Mouse (Mus musculus): ENCODE data around the gene Dnah8. TPM values are rescaled to one million over a fixed set of nuclear protein-coding genes. Genes with fewer than 3 reads are reported as not detected.
A peak's percentile ranks its signal among the peaks of the same experiment; 100 is the strongest.

Gene Dnah8
- polyA plus RNA-seq, 1 experiment from 2014 or later = 0.68 TPM

GRCm38 (mm10) chr17:30882206-30882605 is 258.1 kb downstream of the Dnah8 start:
- H3K4me3 ChIP-seq = no peak overlapping the region
- H3K4me1 ChIP-seq = peaks cover 17% of the 10 kb centered on the region
- 14% methylated on average over 6 of the region's 6 CpGs for WGBS
- no peaks in the 10 kb centered on the region for H3K36me3 ChIP-seq (replicated peaks)
- H3K27ac ChIP-seq = no peak overlapping the region
- no peak for DNase-seq (ENCODE audit: extremely low spot score, low spot score)
- H3K27me3 ChIP-seq (ENCODE audit: poor library complexity, severe bottlenecking) = peaks cover 5% of the 10 kb centered on the region; the same call in 1 of the 2 replicates
- H3K9me3 ChIP-seq = peaks cover 8% of the 10 kb centered on the region

DNA sequence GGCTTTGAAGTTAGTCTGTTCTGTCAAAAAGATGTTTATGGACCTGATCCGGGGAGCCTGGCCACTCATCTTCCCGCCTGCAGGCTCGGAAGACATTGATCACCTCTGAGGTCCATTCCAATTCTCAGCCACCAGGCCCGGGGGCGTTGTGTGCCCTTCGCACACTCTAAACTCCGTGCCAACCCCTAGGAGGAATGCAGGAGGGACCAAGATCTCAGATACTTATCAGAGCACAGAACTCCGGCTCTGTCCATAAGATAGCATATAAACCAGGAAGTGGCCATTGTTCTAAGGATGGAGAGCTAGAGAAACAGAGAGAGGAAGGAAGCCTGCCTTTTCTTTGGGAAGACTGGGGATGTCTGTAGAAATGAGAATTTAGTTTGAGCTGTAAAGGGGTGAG is 259.4 kb downstream of the Dnah8 start:
- Histone ChIP-seq H3K9me3 (peaks cover 8% of the 10 kb centered on the region), H3K36me3 (replicated peaks) (no peaks in the 10 kb centered on the region), H3K4me3 (no peak overlapping the region), H3K4me1 (peaks cover 17% of the 10 kb centered on the region), H3K27me3 (ENCODE audit: poor library complexity, severe bottlenecking) (peaks cover 5% of the 10 kb centered on the region; the same call in 1 of the 2 replicates), H3K27ac (no peak overlapping the region)
- no peak for DNase-seq (ENCODE audit: extremely low spot score, low spot score)
- WGBS = 84% methylated on average over 8 of the region's 8 CpGs

- H3K27me3 ChIP-seq (ENCODE audit: poor library complexity, severe bottlenecking) = no peaks in the 10 kb centered on the region; the same call in 1 of the 2 replicates
- DNase-seq (ENCODE audit: extremely low spot score, low spot score) = no peak
- no peaks in the 10 kb centered on the region for H3K9me3 ChIP-seq
- H3K4me1 ChIP-seq = peaks cover 9% of the 10 kb centered on the region
- H3K36me3 ChIP-seq (replicated peaks) = no peaks in the 10 kb centered on the region
- H3K4me3 ChIP-seq = no peak overlapping the region
- WGBS = 46% methylated on average over 1 of the region's 1 CpGs
- H3K27ac ChIP-seq = 0 out of 2 replicates have a peak overlapping the region, but pooled peaks have one; percentile 35
Measured at GRCm38 (mm10) chr17:30892086-30892485, 267.9 kb downstream of the Dnah8 start.

- Histone ChIP-seq H3K9me3 (no peaks in the 10 kb centered on the region), H3K27me3 (ENCODE audit: poor library complexity, severe bottlenecking) (no peaks in the 10 kb centered on the region; the same call in 1 of the 2 replicates), H3K27ac (no peak overlapping the region), H3K4me3 (no peak overlapping the region), H3K4me1 (peaks cover 9% of the 10 kb centered on the region), H3K36me3 (replicated peaks) (no peaks in the 10 kb centered on the region)
- DNase-seq (ENCODE audit: extremely low spot score, low spot score) = no peak
- WGBS = 37% methylated on average over 2 of the region's 2 CpGs
Measured at GRCm38 (mm10) chr17:30892730-30893129, 268.6 kb downstream of the Dnah8 start.

GRCm38 (mm10) chr17:30897075-30897474 is 272.9 kb downstream of the Dnah8 start:
- Histone ChIP-seq H3K4me1 (peaks cover 13% of the 10 kb centered on the region), H3K27me3 (ENCODE audit: poor library complexity, severe bottlenecking) (peaks cover 29% of the 10 kb centered on the region), H3K4me3 (no peak overlapping the region), H3K9me3 (0 out of 2 replicates have a peak, but pooled peaks cover 5% of the 10 kb centered on the region), H3K27ac (no peak overlapping the region), H3K36me3 (replicated peaks) (no peaks in the 10 kb centered on the region)
- DNase-seq (ENCODE audit: extremely low spot score, low spot score) = no peak
- 37% methylated on average over 2 of the region's 2 CpGs for WGBS

DNA sequence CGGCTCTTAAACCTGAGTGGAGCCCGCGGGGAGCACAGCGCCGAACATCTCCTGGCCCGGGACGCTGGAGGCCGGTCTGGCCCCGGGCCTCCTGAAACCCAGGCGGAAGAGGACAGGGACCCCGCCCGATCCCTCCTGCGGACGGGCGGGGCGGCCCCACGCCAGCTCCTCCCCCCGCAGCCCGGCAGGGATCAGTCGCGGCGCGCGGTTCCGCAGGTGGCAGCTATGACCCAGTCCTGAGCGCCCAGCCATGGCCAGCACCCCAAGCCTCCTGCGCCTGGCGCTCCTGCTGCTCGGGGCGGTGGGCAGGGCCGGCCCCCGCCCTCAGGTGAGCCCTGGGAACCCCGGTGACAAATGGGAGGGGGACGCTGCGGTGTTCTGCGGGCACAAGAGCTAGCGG is 277.5 kb downstream of the Dnah8 start, which contains the start of gene Glp1r:
Glp1r (plus strand) TSS at position 191 of the 400 bp plus-strand sequence.
- H3K9me3 ChIP-seq = 0 out of 2 replicates have a peak, but pooled peaks cover 5% of the 10 kb centered on the region
- peaks cover 54% of the 10 kb centered on the region for H3K27me3 ChIP-seq (ENCODE audit: poor library complexity, severe bottlenecking)
- H3K27ac ChIP-seq = peak within 1 kb of the TSS; percentile 76
- H3K36me3 ChIP-seq (replicated peaks) = no peaks in the 10 kb centered on the region
- DNase-seq (ENCODE audit: extremely low spot score, low spot score) = no peak
- peaks cover 14% of the 10 kb centered on the region for H3K4me1 ChIP-seq
- 1% methylated on average over 37 of the region's 37 CpGs for WGBS
- H3K4me3 ChIP-seq = peak within 1 kb of the TSS; percentile 66

DNA sequence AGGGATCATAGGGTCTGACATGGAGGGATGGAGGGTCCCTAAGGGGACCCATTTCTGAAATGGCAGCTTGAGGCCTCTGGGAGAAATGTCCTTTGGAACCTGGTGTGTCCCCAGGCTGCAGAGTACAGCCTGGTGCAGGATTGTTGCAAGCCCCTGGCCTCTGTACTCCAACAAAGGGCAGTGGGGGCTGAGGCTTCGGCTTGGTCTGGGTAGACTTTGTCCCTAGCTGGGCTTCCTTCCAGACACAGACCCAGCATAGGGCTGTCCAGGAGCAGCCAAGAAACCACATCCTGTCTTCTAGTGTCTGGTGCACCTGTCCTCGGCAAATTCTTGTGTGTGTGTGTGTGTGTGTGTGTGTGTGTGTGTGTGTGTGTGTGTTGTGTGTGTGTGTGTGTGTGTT is 279.9 kb downstream of the Dnah8 start:
- no peak overlapping the region for H3K4me3 ChIP-seq
- peaks cover 54% of the 10 kb centered on the region for H3K27me3 ChIP-seq (ENCODE audit: poor library complexity, severe bottlenecking)
- no peak overlapping the region for H3K27ac ChIP-seq
- DNase-seq (ENCODE audit: extremely low spot score, low spot score) = no peak
- H3K9me3 ChIP-seq = 0 out of 2 replicates have a peak, but pooled peaks cover 5% of the 10 kb centered on the region
- 74% methylated on average over 2 of the region's 2 CpGs for WGBS
- H3K36me3 ChIP-seq (replicated peaks) = no peaks in the 10 kb centered on the region
- H3K4me1 ChIP-seq = peaks cover 14% of the 10 kb centered on the region

DNA sequence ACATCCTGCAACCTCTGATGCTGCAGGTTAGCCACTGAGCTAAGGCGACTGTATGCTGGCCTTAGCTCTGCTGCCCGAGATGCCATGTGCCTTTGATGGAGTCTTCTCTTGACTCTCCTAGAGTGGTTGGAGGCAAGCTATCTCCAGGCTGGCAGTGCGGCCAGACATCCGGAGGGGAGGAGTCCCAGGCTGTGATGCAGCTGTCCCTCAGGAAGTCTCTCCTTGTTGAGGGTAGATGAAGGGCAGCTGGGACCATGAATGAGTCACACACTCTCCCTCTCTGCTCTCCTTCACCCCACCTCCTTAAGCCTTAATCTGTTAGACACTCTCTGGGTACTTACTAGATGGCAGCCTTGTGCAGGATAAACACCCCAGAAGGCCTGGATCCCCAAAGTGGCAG is 283.4 kb downstream of the Dnah8 start:
- no peak for DNase-seq (ENCODE audit: extremely low spot score, low spot score)
- no peak overlapping the region for H3K4me3 ChIP-seq
- H3K4me1 ChIP-seq = peaks cover 4% of the 10 kb centered on the region; the same call in 1 of the 2 replicates
- H3K36me3 ChIP-seq (replicated peaks) = no peaks in the 10 kb centered on the region
- H3K9me3 ChIP-seq = no peaks in the 10 kb centered on the region
- no peak overlapping the region for H3K27ac ChIP-seq
- 72% methylated on average over 4 of the region's 4 CpGs for WGBS
- H3K27me3 ChIP-seq (ENCODE audit: poor library complexity, severe bottlenecking) = peaks cover 20% of the 10 kb centered on the region

- Histone ChIP-seq H3K27me3 (ENCODE audit: poor library complexity, severe bottlenecking) (no peaks in the 10 kb centered on the region), H3K9me3 (no peaks in the 10 kb centered on the region), H3K4me1 (peaks cover 4% of the 10 kb centered on the region; the same call in 1 of the 2 replicates), H3K27ac (no peak overlapping the region), H3K4me3 (no peak overlapping the region), H3K36me3 (replicated peaks) (no peaks in the 10 kb centered on the region)
- no peak for DNase-seq (ENCODE audit: extremely low spot score, low spot score)
- WGBS = 93% methylated on average over 27 of the region's 27 CpGs
Measured at GRCm38 (mm10) chr17:30910866-30911731, 286.9 kb downstream of the Dnah8 start.

DNA sequence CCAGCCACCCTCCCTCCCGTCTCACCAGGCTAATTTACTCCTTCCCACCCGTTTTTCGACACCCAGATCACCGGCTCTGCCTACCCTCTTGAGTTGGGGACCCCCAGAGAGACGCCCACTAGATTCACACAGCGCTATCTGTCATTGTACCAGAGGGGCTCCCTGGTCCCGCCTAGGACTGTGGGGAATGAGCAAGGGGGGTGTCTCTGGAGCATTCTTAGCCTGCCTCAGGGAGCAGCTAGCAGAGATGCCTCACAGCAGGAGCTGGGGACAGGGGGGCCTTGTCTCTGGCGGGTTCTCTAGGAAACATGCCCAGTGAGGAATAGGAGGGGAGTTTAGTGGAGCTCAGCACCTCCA is 287.6 kb downstream of the Dnah8 start:
- Histone ChIP-seq H3K9me3 (no peaks in the 10 kb centered on the region), H3K4me1 (peaks cover 4% of the 10 kb centered on the region; the same call in 1 of the 2 replicates), H3K27me3 (ENCODE audit: poor library complexity, severe bottlenecking) (no peaks in the 10 kb centered on the region), H3K27ac (peak overlapping the region; percentile 48; the same call in 1 of the 2 replicates), H3K36me3 (replicated peaks) (no peaks in the 10 kb centered on the region), H3K4me3 (no peak overlapping the region)
- DNase-seq (ENCODE audit: extremely low spot score, low spot score) = no peak
- WGBS = 67% methylated on average over 8 of the region's 8 CpGs

DNA sequence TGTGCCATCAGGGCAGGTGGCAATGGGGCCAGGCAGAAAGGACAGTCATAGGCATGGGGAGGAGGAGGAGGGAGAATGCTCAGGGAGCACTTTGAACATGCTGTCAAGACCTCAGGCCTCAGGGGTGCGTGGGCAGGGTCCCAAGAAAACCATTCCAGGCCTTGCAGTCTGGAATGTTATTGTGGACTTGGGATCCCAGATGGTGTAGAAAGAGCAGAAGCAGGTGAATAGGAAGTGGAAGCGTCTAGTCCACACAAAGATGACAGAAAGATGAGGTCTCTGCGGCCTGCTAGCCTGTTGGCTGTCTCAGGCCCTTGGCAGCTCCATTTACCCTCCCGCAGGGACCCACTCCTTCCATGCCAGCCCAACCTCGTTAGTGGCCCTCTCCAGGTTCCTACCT is 288.4 kb downstream of the Dnah8 start:
- no peak overlapping the region for H3K27ac ChIP-seq
- WGBS = 78% methylated on average over 5 of the region's 5 CpGs
- no peaks in the 10 kb centered on the region for H3K36me3 ChIP-seq (replicated peaks)
- H3K4me1 ChIP-seq = peaks cover 4% of the 10 kb centered on the region; the same call in 1 of the 2 replicates
- no peaks in the 10 kb centered on the region for H3K9me3 ChIP-seq
- no peaks in the 10 kb centered on the region for H3K27me3 ChIP-seq (ENCODE audit: poor library complexity, severe bottlenecking)
- no peak overlapping the region for H3K4me3 ChIP-seq
- no peak for DNase-seq (ENCODE audit: extremely low spot score, low spot score)

- H3K9me3 ChIP-seq = no peaks in the 10 kb centered on the region
- H3K27me3 ChIP-seq (ENCODE audit: poor library complexity, severe bottlenecking) = no peaks in the 10 kb centered on the region
- DNase-seq (ENCODE audit: extremely low spot score, low spot score) = no peak
- no peak overlapping the region for H3K4me3 ChIP-seq
- peaks cover 4% of the 10 kb centered on the region; the same call in 1 of the 2 replicates for H3K4me1 ChIP-seq
- H3K36me3 ChIP-seq (replicated peaks) = no peaks in the 10 kb centered on the region
- H3K27ac ChIP-seq = no peak overlapping the region
Measured at GRCm38 (mm10) chr17:30914264-30914663, 290.1 kb downstream of the Dnah8 start.

DNA sequence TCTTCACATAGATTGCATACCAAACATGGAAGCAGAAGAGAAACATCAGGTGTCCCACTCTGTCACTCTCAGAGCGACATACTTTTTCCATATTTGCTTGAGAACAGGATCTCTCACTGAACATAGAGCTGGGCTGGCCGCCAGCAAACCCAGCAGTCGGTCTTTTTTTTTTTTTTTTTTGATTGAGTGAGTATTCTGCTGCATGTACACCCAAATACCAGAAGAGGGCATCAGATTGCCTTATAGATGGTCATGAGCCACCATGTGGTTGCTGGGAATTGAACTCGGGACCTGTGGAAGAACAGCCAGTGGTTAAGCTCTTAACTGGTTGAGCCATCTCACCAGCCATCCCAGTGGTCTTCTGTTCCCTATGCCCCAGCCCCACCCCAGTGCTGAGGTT is 299.4 kb downstream of the Dnah8 start:
- no peak overlapping the region for H3K27ac ChIP-seq
- H3K4me3 ChIP-seq = no peak overlapping the region
- no peaks in the 10 kb centered on the region for H3K27me3 ChIP-seq (ENCODE audit: poor library complexity, severe bottlenecking)
- H3K36me3 ChIP-seq (replicated peaks) = no peaks in the 10 kb centered on the region
- no peaks in the 10 kb centered on the region for H3K9me3 ChIP-seq
- no peak for DNase-seq (ENCODE audit: extremely low spot score, low spot score)
- 82% methylated on average over 4 of the region's 4 CpGs for WGBS
- H3K4me1 ChIP-seq = no peaks in the 10 kb centered on the region
